Mouse (Mus musculus) small intestine, adult 2 months (tissue): ENCODE results near the gene Zbtb25. TPM values are rescaled to one million over a fixed set of nuclear protein-coding genes. Genes with fewer than 3 reads are reported as not detected.

Source experiments
- H3K27ac ChIP-seq: fragments of 200-500 bp; 2 replicates; pipeline ENCODE4 v1.5.1; 2012; ENCODE audit warnings: low read depth, low read length, control low read depth, inconsistent platforms; ENCODE audit not compliant: insufficient read depth
- H3K27me3 ChIP-seq: fragments of 200-500 bp; 2 replicates; pipeline ENCODE4 v1.6.1; 2012; ENCODE audit warnings: mild to moderate bottlenecking, moderate library complexity, low read length, inconsistent platforms; ENCODE audit not compliant: control insufficient read depth, insufficient read depth
- H3K36me3 ChIP-seq: fragments of 200-500 bp; 2 replicates; pipeline ENCODE4 v1.6.1; 2012; ENCODE audit warnings: mild to moderate bottlenecking, low read length, control low read depth, inconsistent platforms; ENCODE audit not compliant: control insufficient read depth, insufficient read depth
- H3K4me1 ChIP-seq: fragments of 200-500 bp; 2 replicates; pipeline ENCODE4 v1.6.1; 2012; ENCODE audit warnings: low read length, inconsistent platforms, mixed read lengths; ENCODE audit not compliant: control insufficient read depth, insufficient read depth, insufficient read length
- H3K4me3 ChIP-seq: fragments of 200-500 bp; 2 replicates; pipeline ENCODE4 v1.5.1; 2012; ENCODE audit warnings: low read depth, mild to moderate bottlenecking, control low read depth, inconsistent platforms, low read length, moderate library complexity
- CTCF ChIP-seq: fragments of 200-500 bp; IDR thresholded peaks from 2 replicates; pipeline ENCODE4 v1.5.1; 2012; ENCODE audit warnings: low read depth, mild to moderate bottlenecking, control low read depth, inconsistent platforms, low read length, moderate library complexity, mixed read lengths; ENCODE audit not compliant: insufficient replicate concordance, insufficient read length; ENCODE audit errors: extremely low read depth
- POLR2A ChIP-seq: fragments of 200-500 bp; IDR thresholded peaks from 2 replicates; pipeline ENCODE4 v1.6.1; 2012; ENCODE audit warnings: low read depth, mild to moderate bottlenecking, control low read depth, inconsistent platforms, low read length, moderate library complexity
- WGBS: fragments of 180-500 bp; shearing (Covaris S2); methylation state at CpG from one replicate; pipeline ENCODE4 v1.1.7; 2018; 5-methylcytosine and 5-hydroxymethylcytosine counted together
- polyA plus RNA-seq: library from polyadenylated mRNA; depleted of rRNA; stranded (reverse); fragments of >200 nt; gene quantifications from 2 replicates; pipeline ENCODE4 v1.2.3, GENCODE M21; 2012; rRNA removed

Gene Zbtb25
- polyA plus RNA-seq, 1 experiment, result 2.2 TPM

DNA sequence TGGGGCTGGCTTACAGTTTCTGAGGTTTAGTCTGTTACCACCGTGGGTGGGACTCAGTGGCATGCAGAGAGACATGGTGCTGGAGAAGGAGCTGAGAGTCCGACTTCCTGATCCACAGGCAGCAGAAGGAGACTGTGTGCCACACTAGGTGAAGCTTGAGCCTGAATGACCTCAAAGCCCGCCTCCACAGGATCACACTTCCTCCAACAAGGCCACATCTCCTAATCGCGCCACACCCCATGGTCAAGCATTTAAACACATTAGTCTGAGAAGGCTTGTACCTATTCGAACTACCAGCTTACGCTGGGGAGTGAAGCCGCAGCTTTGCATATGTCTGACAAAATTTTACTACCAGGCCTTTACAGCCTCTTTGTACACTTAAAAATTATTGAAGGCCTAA is 64.3 kb downstream of the Zbtb25 start:
- Histone ChIP-seq H3K27me3 (no peaks in the 10 kb centered on the region), H3K4me3 (no peak overlapping the region), H3K4me1 (no peaks in the 10 kb centered on the region; the same call in 1 of the 2 replicates), H3K27ac (no peak overlapping the region), H3K36me3 (peaks cover 34% of the 10 kb centered on the region)
- WGBS, result 80% methylated on average over 8 of the region's 8 CpGs
- TF ChIP-seq POLR2A (no peak), CTCF (no peak)

DNA sequence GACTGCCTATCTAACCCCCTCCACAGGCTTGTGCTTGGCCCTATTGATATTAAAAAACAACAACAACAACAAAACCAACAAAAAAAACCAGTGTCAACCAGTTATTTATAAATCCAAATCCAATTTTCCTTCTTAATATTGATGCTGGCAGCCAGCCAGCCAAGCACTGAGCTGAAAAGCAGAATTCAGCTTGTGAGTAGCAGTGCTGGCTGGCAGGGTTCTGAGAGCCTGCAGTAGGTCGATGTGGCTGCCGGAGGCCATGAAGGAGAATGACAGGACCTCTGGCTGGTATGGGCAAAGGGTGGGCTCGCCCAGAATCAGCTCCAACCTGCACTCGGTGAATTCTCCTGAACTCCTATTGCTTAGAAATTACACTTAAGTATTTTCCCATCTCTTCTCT is 65.2 kb downstream of the Zbtb25 start:
- Histone ChIP-seq H3K4me1 (no peaks in the 10 kb centered on the region; the same call in 1 of the 2 replicates), H3K27me3 (no peaks in the 10 kb centered on the region), H3K27ac (no peak overlapping the region), H3K36me3 (peaks cover 39% of the 10 kb centered on the region), H3K4me3 (no peak overlapping the region)
- 78% methylated on average over 4 of the region's 4 CpGs for WGBS
- TF ChIP-seq POLR2A (no peak), CTCF (no peak)

DNA sequence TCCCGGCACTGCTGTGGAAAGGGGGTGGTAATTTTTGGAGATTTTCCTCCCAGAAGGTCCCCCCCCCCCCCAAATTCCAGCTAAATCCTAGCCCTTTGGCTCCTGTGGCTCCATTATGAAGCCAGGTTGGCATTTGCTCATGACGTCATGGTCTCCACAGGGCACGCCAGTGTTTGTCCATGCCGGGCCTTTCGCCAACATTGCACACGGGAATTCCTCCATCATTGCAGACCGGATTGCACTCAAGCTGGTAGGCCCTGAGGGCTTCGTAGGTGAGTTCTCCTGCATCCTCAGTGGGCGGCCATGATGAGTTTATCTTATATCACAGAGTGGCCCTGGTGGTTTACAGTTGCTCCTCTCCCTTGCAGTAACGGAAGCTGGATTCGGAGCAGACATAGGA is 65.9 kb downstream of the Zbtb25 start:
- Histone ChIP-seq H3K27ac (no peak overlapping the region), H3K36me3 (peaks cover 45% of the 10 kb centered on the region), H3K4me1 (no peaks in the 10 kb centered on the region; the same call in 1 of the 2 replicates), H3K27me3 (no peaks in the 10 kb centered on the region), H3K4me3 (no peak overlapping the region)
- TF ChIP-seq CTCF, result no peak
- no peak for TF ChIP-seq POLR2A
- 88% methylated on average over 11 of the region's 11 CpGs for WGBS

DNA sequence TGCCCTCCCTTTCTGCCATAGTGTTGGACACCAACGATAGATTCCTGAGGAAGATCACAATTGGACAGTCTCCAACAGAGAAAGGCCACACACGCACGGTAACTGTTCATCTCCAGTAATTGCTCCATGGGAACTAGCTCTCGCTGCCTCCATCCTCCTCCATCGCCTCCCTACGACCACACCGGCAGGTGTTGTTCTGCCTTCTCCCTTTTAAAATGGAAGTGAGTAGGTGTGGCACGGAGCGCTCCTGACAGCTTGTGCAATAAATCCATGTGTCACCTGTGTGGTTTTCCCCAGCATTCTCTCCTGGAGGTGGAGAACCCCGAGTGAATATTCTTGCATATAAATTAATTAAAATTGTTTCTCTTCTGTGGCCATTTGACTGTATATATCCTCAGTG is 69.0 kb downstream of the Zbtb25 start:
- Histone ChIP-seq H3K36me3 (peaks cover 42% of the 10 kb centered on the region), H3K4me1 (no peaks in the 10 kb centered on the region), H3K27me3 (no peaks in the 10 kb centered on the region), H3K27ac (no peak overlapping the region), H3K4me3 (no peak overlapping the region)
- WGBS, result 73% methylated on average over 10 of the region's 10 CpGs
- no peak for TF ChIP-seq POLR2A
- no peak for TF ChIP-seq CTCF

DNA sequence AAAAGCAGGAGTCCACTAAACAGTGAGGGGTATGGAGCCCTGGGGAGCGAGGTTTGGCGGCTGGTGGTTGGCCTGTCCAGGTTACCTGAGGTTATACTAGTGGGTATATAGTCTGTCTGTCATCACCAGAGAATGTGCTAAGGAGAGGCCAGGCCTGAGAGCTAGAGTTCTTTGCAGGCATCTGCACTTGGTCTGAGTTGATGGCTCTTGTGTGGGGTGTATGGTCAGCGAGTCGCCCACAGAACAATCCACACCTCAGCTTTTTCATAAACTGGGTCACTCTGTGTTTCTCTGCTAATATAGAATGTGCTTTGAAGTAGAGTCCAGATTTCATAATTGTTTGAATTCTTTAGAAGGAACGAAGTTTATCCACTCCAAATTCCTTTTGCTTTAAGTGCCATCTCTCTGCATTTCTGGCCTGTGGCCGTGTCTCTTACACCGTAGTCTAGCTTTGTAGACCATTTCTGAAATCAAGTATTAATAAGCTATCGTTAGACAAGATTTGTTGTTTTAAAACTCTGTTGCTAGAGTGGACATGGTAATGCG is 70.0 kb downstream of the Zbtb25 start:
- Histone ChIP-seq H3K4me1 (no peaks in the 10 kb centered on the region), H3K36me3 (peaks cover 41% of the 10 kb centered on the region)

DNA sequence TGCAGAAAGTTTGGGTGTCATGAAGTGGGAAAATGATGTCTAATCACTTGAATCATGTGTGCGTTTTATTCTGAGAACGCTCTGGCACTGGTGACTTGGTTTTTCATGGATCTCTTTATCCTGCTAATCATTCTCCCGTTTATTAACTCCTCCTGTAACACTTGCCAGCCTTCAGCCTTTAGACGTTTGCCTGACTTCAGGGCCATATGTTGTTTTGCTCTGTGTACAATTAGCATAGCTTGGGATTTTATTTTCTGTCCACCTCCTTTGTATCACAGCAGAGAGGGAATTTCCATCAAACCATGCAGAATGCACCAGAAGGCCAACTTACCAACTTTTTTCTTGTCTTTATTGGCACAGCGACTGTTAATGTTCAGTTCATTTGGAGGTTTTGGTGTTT is 71.6 kb downstream of the Zbtb25 start:
- TF ChIP-seq CTCF, result no peak
- no peak for TF ChIP-seq POLR2A
- no peaks in the 10 kb centered on the region for H3K4me1 ChIP-seq
- H3K27me3 ChIP-seq, result no peaks in the 10 kb centered on the region
- WGBS, result 89% methylated on average over 5 of the region's 5 CpGs
- peaks cover 37% of the 10 kb centered on the region for H3K36me3 ChIP-seq
- H3K4me3 ChIP-seq, result no peak overlapping the region
- H3K27ac ChIP-seq, result no peak overlapping the region

More for the DNA sequence above, 70.0 kb downstream of the Zbtb25 start:
- H3K27me3 ChIP-seq, result no peaks in the 10 kb centered on the region
- WGBS, result 90% methylated on average over 9 of the region's 9 CpGs
- H3K4me3 ChIP-seq, result no peak overlapping the region
- no peak for TF ChIP-seq POLR2A
- no peak for TF ChIP-seq CTCF
- H3K27ac ChIP-seq, result no peak overlapping the region

Other genes with a start within 250 kb of the Zbtb25 start
- 0.05 TPM in 1 of 2 replicates, not detected in the other for gene Esr2, start 192.3 kb downstream of the Zbtb25 start, polyA plus RNA-seq
- not detected in 2 replicates for gene Tex21, start 122.9 kb downstream of the Zbtb25 start, polyA plus RNA-seq
- gene Mthfd1, start 114.3 kb downstream of the Zbtb25 start, polyA plus RNA-seq, result 7.3 and 11.3 TPM in 2 replicates
- 0.04 TPM in 1 of 2 replicates, not detected in the other for gene Akap5, start 44.7 kb downstream of the Zbtb25 start, polyA plus RNA-seq
- 0.55 and 0.89 TPM in 2 replicates for gene Zbtb1, start 664 bp upstream of the Zbtb25 start, polyA plus RNA-seq
- 3.7 and 8.9 TPM in 2 replicates for gene Hspa2, start 34.6 kb upstream of the Zbtb25 start, polyA plus RNA-seq
- gene Ppp1r36, start 47.9 kb upstream of the Zbtb25 start, polyA plus RNA-seq, result not detected in 2 replicates
- gene Plekhg3, start 161.3 kb upstream of the Zbtb25 start, polyA plus RNA-seq, result 12.3 and 16.9 TPM in 2 replicates